ENCODE assay signal across 9 mouse cellular contexts in genomic region chr7:34133117-34133762, GRCm38 (mm10). TPM values are rescaled to one million over a fixed set of nuclear protein-coding genes. Genes with fewer than 3 reads are reported as not detected.
DNase-seq lines count a peak whose midpoint lies in the region; ATAC-seq and TF ChIP-seq lines count a peak whose summit lies in the region.
"Had no signal": no experiment of that assay in that cellular context is flagged by ENCODE, and none has a peak within 500 bp of the region (broad histone marks: within the 10 kb centered on the region; RNA-seq: fewer than 3 reads in every experiment).

Gene Wtip (minus strand): TSS chr7:34133268.

- TF ChIP-seq POLR2A in spleen, adult 2 months (IDR thresholded peaks at IDR 0.05; ENCODE audit: low read depth, low read length): no peak
- no peak for TF ChIP-seq POLR2A in heart, adult 2 months (IDR thresholded peaks at IDR 0.05; ENCODE audit: insufficient read depth, low read depth, low read length)
- TF ChIP-seq POLR2A in limb, embryonic 14.5 days (IDR thresholded peaks at IDR 0.05; ENCODE audit: borderline replicate concordance, extremely low read depth, insufficient read depth, insufficient read length): 0 out of 2 replicates have a peak, but pooled peaks have one; percentile 23

- no peaks in the 10 kb centered on the region for H3K9me3 ChIP-seq in embryonic facial prominence, embryonic 12.5 days
- no peaks in the 10 kb centered on the region for H3K9me3 ChIP-seq in limb, embryonic 14.5 days (ENCODE audit: control insufficient read depth, low read length)
- no peaks in the 10 kb centered on the region for H3K9me3 ChIP-seq in midbrain, postnatal 0 days (ENCODE audit: low read length)

- TF ChIP-seq CTCF in spleen, adult 2 months (IDR thresholded peaks at IDR 0.05; ENCODE audit: extremely low read depth, insufficient read depth, insufficient read length, insufficient replicate concordance): no peak
- no peak for TF ChIP-seq CTCF in heart, adult 2 months (IDR thresholded peaks at IDR 0.05)
- no peak for TF ChIP-seq CTCF in midbrain, postnatal 0 days (IDR thresholded peaks at IDR 0.05)

- H3K4me3 ChIP-seq in spleen, adult 2 months (ENCODE audit: extremely low read depth, insufficient read depth, insufficient read length): peak within 1 kb of the TSS; percentile 36; the same call in 1 of the 2 replicates
- H3K4me3 ChIP-seq in embryonic facial prominence, embryonic 12.5 days: peak within 1 kb of the TSS; percentile 88
- peak within 1 kb of the TSS; percentile 58 for H3K4me3 ChIP-seq in heart, adult 2 months
- peak within 1 kb of the TSS; percentile 87 for H3K4me3 ChIP-seq in limb, embryonic 14.5 days (replicated peaks; ENCODE audit: low read length)
- H3K4me3 ChIP-seq in midbrain, postnatal 0 days (ENCODE audit: low read depth, low read length): peak within 1 kb of the TSS; percentile 79

- H3K9ac ChIP-seq in embryonic facial prominence, embryonic 12.5 days: peak within 1 kb of the TSS; percentile 97
- peak within 1 kb of the TSS; percentile 95 for H3K9ac ChIP-seq in heart, adult 2 months (ENCODE audit: low read depth, low read length)
- H3K9ac ChIP-seq in limb, embryonic 14.5 days (ENCODE audit: low read depth, low read length, severe bottlenecking): peak within 1 kb of the TSS; percentile 97
- peak within 1 kb of the TSS; percentile 94 for H3K9ac ChIP-seq in midbrain, postnatal 0 days (replicated peaks; ENCODE audit: low read length, poor library complexity, severe bottlenecking)

- H3K27ac ChIP-seq in spleen, adult 2 months (ENCODE audit: insufficient read depth, low read length): no peak within 1 kb of the TSS
- H3K27ac ChIP-seq in embryonic facial prominence, embryonic 12.5 days: peak within 1 kb of the TSS; percentile 84
- peak within 1 kb of the TSS; percentile 77 for H3K27ac ChIP-seq in heart, adult 2 months
- peak within 1 kb of the TSS; percentile 91 for H3K27ac ChIP-seq in limb, embryonic 14.5 days (replicated peaks; ENCODE audit: low read depth, low read length)
- H3K27ac ChIP-seq in midbrain, postnatal 0 days (ENCODE audit: low read depth, low read length): peak within 1 kb of the TSS; percentile 69

- H3K4me2 ChIP-seq in embryonic facial prominence, embryonic 12.5 days (replicated peaks): peak within 1 kb of the TSS; percentile 59
- H3K4me2 ChIP-seq in limb, embryonic 14.5 days (replicated peaks; ENCODE audit: low read depth, low read length, severe bottlenecking): peak within 1 kb of the TSS; percentile 59
- peak within 1 kb of the TSS; percentile 81 for H3K4me2 ChIP-seq in midbrain, postnatal 0 days (ENCODE audit: low read depth, low read length, poor library complexity, severe bottlenecking)

- intact Hi-C loops in heart, adult 2 months (cut with DNase I): no loop called here

- peak in 1 of 2 experiments; percentile 5 for DNase-seq in spleen, adult 2 months (ENCODE audit: low read depth in 1 of 2, low spot score in 2 of 2)
- no peak for DNase-seq in spleen, adult 12 weeks (ENCODE audit: low spot score)
- DNase-seq in heart, adult 2 months: peak; percentile 83 to 86
- DNase-seq in kidney, adult 18-20 months: peak; percentile 83
- peak; percentile 88 for DNase-seq in limb, embryonic 14.5 days (ENCODE audit: low spot score)
- DNase-seq in midbrain, postnatal 0 days (ENCODE audit: low spot score): peak; percentile 85
- peak; percentile 37 to 61 for DNase-seq in urinary bladder, adult 18-20 months (ENCODE audit: low spot score in 2 of 2)

- H3K36me3 ChIP-seq in spleen, adult 2 months (ENCODE audit: control insufficient read depth, insufficient read depth, low read length): no peaks in the 10 kb centered on the region
- H3K36me3 ChIP-seq in embryonic facial prominence, embryonic 12.5 days: no peaks in the 10 kb centered on the region; the same call in 1 of the 2 replicates
- no peaks in the 10 kb centered on the region for H3K36me3 ChIP-seq in heart, adult 2 months (ENCODE audit: control insufficient read depth, insufficient read depth, low read length)
- H3K36me3 ChIP-seq in limb, embryonic 14.5 days (ENCODE audit: control insufficient read depth, insufficient read depth, low read length): no peaks in the 10 kb centered on the region
- no peaks in the 10 kb centered on the region for H3K36me3 ChIP-seq in midbrain, postnatal 0 days (ENCODE audit: insufficient read depth, low read length)

- peak; percentile 90 for ATAC-seq in embryonic facial prominence, embryonic 12.5 days (ENCODE audit: insufficient number of reproducible peaks, insufficient read depth, low FRiP score, low TSS enrichment)
- ATAC-seq in limb, embryonic 14.5 days (ENCODE audit: low FRiP score, low read depth): peak; percentile 92
- ATAC-seq in midbrain, postnatal 0 days (ENCODE audit: low FRiP score): peak; percentile 82

- TF ChIP-seq EP300 in heart, adult 2 months (IDR thresholded peaks at IDR 0.05; ENCODE audit: insufficient read depth, low read depth, low read length): no peak

- H3K4me1 ChIP-seq in spleen, adult 2 months (ENCODE audit: control insufficient read depth, insufficient read depth, insufficient read length): no peaks in the 10 kb centered on the region; the same call in 1 of the 2 replicates
- H3K4me1 ChIP-seq in embryonic facial prominence, embryonic 12.5 days: peaks cover 26% of the 10 kb centered on the region
- peaks cover 6% of the 10 kb centered on the region; the same call in 1 of the 2 replicates for H3K4me1 ChIP-seq in heart, adult 2 months (ENCODE audit: control insufficient read depth, insufficient read depth, low read length)
- H3K4me1 ChIP-seq in limb, embryonic 14.5 days (ENCODE audit: control insufficient read depth, insufficient read depth, low read length): peaks cover 10% of the 10 kb centered on the region
- peaks cover 9% of the 10 kb centered on the region; the same call in 1 of the 2 replicates for H3K4me1 ChIP-seq in midbrain, postnatal 0 days (ENCODE audit: insufficient read depth, low read length)

- no peaks in the 10 kb centered on the region for H3K79me2 ChIP-seq in heart, adult 2 months (replicated peaks; ENCODE audit: control insufficient read depth, insufficient read depth, low read length)

- H3K27me3 ChIP-seq in spleen, adult 2 months (ENCODE audit: control insufficient read depth, insufficient read depth, low read length): peaks cover 14% of the 10 kb centered on the region
- no peaks in the 10 kb centered on the region for H3K27me3 ChIP-seq in embryonic facial prominence, embryonic 12.5 days
- no peaks in the 10 kb centered on the region for H3K27me3 ChIP-seq in heart, adult 2 months (ENCODE audit: control insufficient read depth, insufficient read depth, low read length)
- no peaks in the 10 kb centered on the region for H3K27me3 ChIP-seq in limb, embryonic 14.5 days (ENCODE audit: control insufficient read depth, insufficient read depth, low read length)
- no peaks in the 10 kb centered on the region for H3K27me3 ChIP-seq in midbrain, postnatal 0 days (ENCODE audit: insufficient read depth, low read length)

- WGBS in spleen, adult 2 months: 11% methylated on average over 35 of the region's 65 CpGs
- 1% methylated on average over 60 of the region's 65 CpGs for WGBS in embryonic facial prominence, embryonic 12.5 days
- WGBS in heart, adult 2 months: 3% methylated on average over 65 of the region's 65 CpGs
- 3% methylated on average over 10 of the region's 65 CpGs for WGBS in limb, embryonic 14.5 days
- WGBS in midbrain, postnatal 0 days: 2% methylated on average over 31 of the region's 65 CpGs

RNA-seq across cellular contexts. Expression of gene Wtip, which starts in this region (rescaled TPM):
- 7.1 and 10.0 TPM in 2 replicates for polyA plus RNA-seq in spleen, adult 2 months (2012; rRNA removed)
- 7.7 and 8.7 TPM in 2 replicates for polyA plus RNA-seq in embryonic facial prominence, embryonic 12.5 days (2016; fragmentation: Nextera tagmentation; extraction: Ambion mirVana)
- 10 to 100 TPM in 1 of 2 experiments, 1 to 10 TPM in 1; 9.7 to 10.6 TPM for total RNA-seq in heart, adult 2 months (2021)
- polyA plus RNA-seq in heart, adult 2 months (2012; rRNA removed): 12.1 and 16.8 TPM in 2 replicates
- 62.4 and 77.4 TPM in 2 replicates for polyA plus RNA-seq in limb, embryonic 14.5 days (2012; rRNA removed)
- polyA plus RNA-seq in limb, embryonic 14.5 days (2014; fragmentation: Nextera tagmentation; extraction: Ambion mirVana): 8.6 and 10.8 TPM in 2 replicates
- 31.0 and 37.2 TPM in 2 replicates for total RNA-seq in midbrain, postnatal 0 days (2014; rRNA removed)
- 2.1 and 2.5 TPM in 2 replicates for polyA plus RNA-seq in midbrain, postnatal 0 days (2015; fragmentation: Nextera tagmentation; extraction: Ambion mirVana)
- total RNA-seq: MEL had no signal

Comparison
In these comparisons a context has a peak if more than half of its experiments do, and no peak if none do; other contexts are left out.
1. H3K4me3 ChIP-seq: peak in every context shown above with its lines; median percentile 88 in embryonic facial prominence, embryonic 12.5 days; 87 in limb, embryonic 14.5 days; 79 in midbrain, postnatal 0 days; 58 in heart, adult 2 months; 36 in spleen, adult 2 months.